Mouse (Mus musculus) neural tube, embryonic 12.5 days (tissue): ENCODE results near the gene Nos3. TPM values are rescaled to one million over a fixed set of nuclear protein-coding genes. Genes with fewer than 3 reads are reported as not detected.

Experiments
- ATAC-seq: fragments of 200-750 bp; cut with Nextera tagmentation; 2 replicates; pipeline ENCODE4 v1.8.0; 2017; ENCODE audit warnings: low read depth, mild to moderate bottlenecking, moderate TSS enrichment, moderate library complexity; ENCODE audit not compliant: low FRiP score
- H3K27ac ChIP-seq: fragments of 300-500 bp; sonication (generic); 2 replicates; pipeline ENCODE4 v1.5.1; 2016
- H3K27me3 ChIP-seq: fragments of 300-500 bp; sonication (generic); replicated peaks from 2 replicates; pipeline ENCODE4 v1.6.1; 2016; ENCODE audit warnings: mild to moderate bottlenecking
- H3K36me3 ChIP-seq: fragments of 300-500 bp; sonication (generic); 2 replicates; pipeline ENCODE4 v1.6.1; 2016; ENCODE audit warnings: mild to moderate bottlenecking
- H3K4me1 ChIP-seq: fragments of 300-500 bp; sonication (generic); 2 replicates; pipeline ENCODE4 v1.6.1; 2016
- H3K4me2 ChIP-seq: fragments of 300-500 bp; sonication (generic); replicated peaks from 2 replicates; pipeline ENCODE4 v1.6.1; 2016; ENCODE audit warnings: mild to moderate bottlenecking
- H3K4me3 ChIP-seq: fragments of 300-500 bp; sonication (generic); 2 replicates; pipeline ENCODE4 v1.5.1; 2016
- H3K9ac ChIP-seq: fragments of 300-500 bp; sonication (generic); 2 replicates; pipeline ENCODE4 v1.6.1; 2016; ENCODE audit warnings: mild to moderate bottlenecking
- H3K9me3 ChIP-seq: fragments of 300-500 bp; sonication (generic); 2 replicates; pipeline ENCODE4 v1.6.1; 2016; ENCODE audit warnings: mild to moderate bottlenecking
- WGBS: fragments of 180-500 bp; shearing (Covaris S2); methylation state at CpG from one replicate; pipeline ENCODE4 v1.1.7; 2016; 5-methylcytosine and 5-hydroxymethylcytosine counted together
- polyA plus RNA-seq: library from polyadenylated mRNA; unstranded; fragments of >200 nt; fragmentation: Nextera tagmentation; extraction: Ambion mirVana; gene quantifications from 2 replicates; pipeline ENCODE4 v1.2.1, GENCODE M21; 2016

Nos3 gene
- polyA plus RNA-seq, 1 experiment from 2014 or later = 9.4 TPM

- Histone ChIP-seq H3K27ac (no peak overlapping the region), H3K9ac (no peak overlapping the region)
Measured at GRCm38 (mm10) chr5:24360792-24361454, 3.7 kb upstream of the Nos3 start.

GRCm38 (mm10) chr5:24363467-24363866 is 1.1 kb upstream of the Nos3 start:
- 85% methylated on average over 2 of the region's 2 CpGs for WGBS
- no peaks in the 10 kb centered on the region for H3K36me3 ChIP-seq
- ATAC-seq = no peak
- peaks cover 2% of the 10 kb centered on the region; the same call in 1 of the 2 replicates for H3K4me1 ChIP-seq
- no peak overlapping the region for H3K27ac ChIP-seq
- H3K27me3 ChIP-seq = no peaks in the 10 kb centered on the region
- no peak overlapping the region for H3K9ac ChIP-seq
- no peak overlapping the region for H3K4me2 ChIP-seq
- no peaks in the 10 kb centered on the region for H3K9me3 ChIP-seq
- no peak overlapping the region for H3K4me3 ChIP-seq

More at GRCm38 (mm10) chr5:24360792-24361454, 3.7 kb upstream of the Nos3 start:
- peak; percentile 66 for ATAC-seq
- Histone ChIP-seq H3K27me3 (no peaks in the 10 kb centered on the region), H3K4me2 (no peak overlapping the region), H3K4me3 (no peak overlapping the region), H3K36me3 (no peaks in the 10 kb centered on the region), H3K4me1 (peaks cover 2% of the 10 kb centered on the region; the same call in 1 of the 2 replicates), H3K9me3 (no peaks in the 10 kb centered on the region)
- WGBS = 1% methylated on average over 7 of the region's 7 CpGs

GRCm38 (mm10) chr5:24364061-24364460 is 549 bp upstream of the Nos3 start:
- no peak for ATAC-seq
- H3K4me1 ChIP-seq = peaks cover 2% of the 10 kb centered on the region; the same call in 1 of the 2 replicates
- no peak overlapping the region for H3K4me2 ChIP-seq
- H3K36me3 ChIP-seq = no peaks in the 10 kb centered on the region
- H3K27me3 ChIP-seq = no peaks in the 10 kb centered on the region
- no peak overlapping the region for H3K4me3 ChIP-seq
- H3K9me3 ChIP-seq = no peaks in the 10 kb centered on the region
- no peak overlapping the region for H3K9ac ChIP-seq
- 58% methylated on average over 3 of the region's 3 CpGs for WGBS
- no peak overlapping the region for H3K27ac ChIP-seq

- 0 out of 2 replicates have a peak overlapping the region, but pooled peaks have one; percentile 30 for H3K4me2 ChIP-seq
- H3K4me3 ChIP-seq = no peak overlapping the region
- ATAC-seq = no peak
- H3K9me3 ChIP-seq = no peaks in the 10 kb centered on the region
- peaks cover 2% of the 10 kb centered on the region; the same call in 1 of the 2 replicates for H3K4me1 ChIP-seq
- H3K27me3 ChIP-seq = no peaks in the 10 kb centered on the region
- no peak overlapping the region for H3K27ac ChIP-seq
- 87% methylated on average over 10 of the region's 10 CpGs for WGBS
- H3K36me3 ChIP-seq = no peaks in the 10 kb centered on the region
- H3K9ac ChIP-seq = no peak overlapping the region
Measured at GRCm38 (mm10) chr5:24364963-24365362, 353 bp downstream of the Nos3 start.

- ATAC-seq = no peak
- Histone ChIP-seq H3K27me3 (no peaks in the 10 kb centered on the region), H3K4me2 (no peak overlapping the region), H3K4me3 (no peak overlapping the region), H3K36me3 (no peaks in the 10 kb centered on the region), H3K27ac (no peak overlapping the region), H3K4me1 (peaks cover 2% of the 10 kb centered on the region; the same call in 1 of the 2 replicates), H3K9me3 (no peaks in the 10 kb centered on the region), H3K9ac (no peak overlapping the region)
- 51% methylated on average over 5 of the region's 5 CpGs for WGBS
Measured at GRCm38 (mm10) chr5:24365528-24365927, 918 bp downstream of the Nos3 start.

GRCm38 (mm10) chr5:24366426-24366825 is 1.8 kb downstream of the Nos3 start:
- Histone ChIP-seq H3K36me3 (no peaks in the 10 kb centered on the region), H3K9ac (no peak overlapping the region), H3K4me1 (peaks cover 2% of the 10 kb centered on the region; the same call in 1 of the 2 replicates), H3K9me3 (no peaks in the 10 kb centered on the region), H3K4me3 (no peak overlapping the region), H3K27me3 (no peaks in the 10 kb centered on the region), H3K27ac (no peak overlapping the region), H3K4me2 (no peak overlapping the region)
- WGBS = 82% methylated on average over 9 of the region's 9 CpGs
- no peak for ATAC-seq

- H3K36me3 ChIP-seq = no peaks in the 10 kb centered on the region
- WGBS = 87% methylated on average over 9 of the region's 9 CpGs
- H3K4me3 ChIP-seq = no peak overlapping the region
- H3K4me2 ChIP-seq = no peak overlapping the region
- no peaks in the 10 kb centered on the region for H3K9me3 ChIP-seq
- no peaks in the 10 kb centered on the region for H3K4me1 ChIP-seq
- no peaks in the 10 kb centered on the region for H3K27me3 ChIP-seq
- ATAC-seq = no peak
- H3K27ac ChIP-seq = no peak overlapping the region
- H3K9ac ChIP-seq = no peak overlapping the region
Measured at GRCm38 (mm10) chr5:24369767-24370166, 5.2 kb downstream of the Nos3 start.

- no peaks in the 10 kb centered on the region for H3K9me3 ChIP-seq
- H3K4me2 ChIP-seq = no peak overlapping the region
- H3K27me3 ChIP-seq = no peaks in the 10 kb centered on the region
- no peak for ATAC-seq
- H3K9ac ChIP-seq = no peak overlapping the region
- H3K36me3 ChIP-seq = no peaks in the 10 kb centered on the region
- WGBS = 78% methylated on average over 5 of the region's 5 CpGs
- H3K4me3 ChIP-seq = no peak overlapping the region
- no peaks in the 10 kb centered on the region for H3K4me1 ChIP-seq
- H3K27ac ChIP-seq = no peak overlapping the region
Measured at GRCm38 (mm10) chr5:24373807-24374206, 9.2 kb downstream of the Nos3 start.

- H3K27ac ChIP-seq = no peak overlapping the region
- H3K9ac ChIP-seq = no peak overlapping the region
- no peaks in the 10 kb centered on the region for H3K4me1 ChIP-seq
- no peaks in the 10 kb centered on the region for H3K27me3 ChIP-seq
- no peak overlapping the region for H3K4me3 ChIP-seq
- H3K4me2 ChIP-seq = no peak overlapping the region
- ATAC-seq = no peak
- WGBS = 79% methylated on average over 6 of the region's 6 CpGs
- H3K36me3 ChIP-seq = no peaks in the 10 kb centered on the region
- no peaks in the 10 kb centered on the region for H3K9me3 ChIP-seq
Measured at GRCm38 (mm10) chr5:24374216-24374615, 9.6 kb downstream of the Nos3 start.

GRCm38 (mm10) chr5:24374666-24375328 is 10.2 kb downstream of the Nos3 start:
- ATAC-seq = no peak
- H3K9me3 ChIP-seq = no peaks in the 10 kb centered on the region
- H3K27me3 ChIP-seq = no peaks in the 10 kb centered on the region

GRCm38 (mm10) chr5:24378700-24379099 is 14.1 kb downstream of the Nos3 start:
- Histone ChIP-seq H3K4me1 (peaks cover 8% of the 10 kb centered on the region), H3K4me3 (no peak overlapping the region), H3K27ac (no peak overlapping the region), H3K36me3 (no peaks in the 10 kb centered on the region), H3K9me3 (no peaks in the 10 kb centered on the region), H3K9ac (no peak overlapping the region), H3K4me2 (no peak overlapping the region), H3K27me3 (0 out of 2 replicates have a peak, but pooled peaks cover 3% of the 10 kb centered on the region)
- WGBS = 79% methylated on average over 2 of the region's 2 CpGs
- no peak for ATAC-seq

More at GRCm38 (mm10) chr5:24374666-24375328, 10.2 kb downstream of the Nos3 start:
- Histone ChIP-seq H3K4me2 (no peak overlapping the region), H3K4me3 (no peak overlapping the region), H3K36me3 (no peaks in the 10 kb centered on the region), H3K27ac (no peak overlapping the region), H3K9ac (no peak overlapping the region), H3K4me1 (no peaks in the 10 kb centered on the region)
- WGBS = 85% methylated on average over 7 of the region's 7 CpGs

- no peak for ATAC-seq
- 0 out of 2 replicates have a peak, but pooled peaks cover 3% of the 10 kb centered on the region for H3K27me3 ChIP-seq
- no peak overlapping the region for H3K27ac ChIP-seq
- H3K4me3 ChIP-seq = no peak overlapping the region
- peaks cover 11% of the 10 kb centered on the region for H3K4me1 ChIP-seq
- 79% methylated on average over 4 of the region's 4 CpGs for WGBS
- H3K9ac ChIP-seq = no peak overlapping the region
- no peak overlapping the region for H3K4me2 ChIP-seq
- no peaks in the 10 kb centered on the region for H3K36me3 ChIP-seq
- no peaks in the 10 kb centered on the region for H3K9me3 ChIP-seq
Measured at GRCm38 (mm10) chr5:24379501-24379900, 14.9 kb downstream of the Nos3 start.
